ENCODE assay signal across 8 mouse cellular contexts in genomic region chr1:134196386-134196785, GRCm38 (mm10). TPM values are rescaled to one million over a fixed set of nuclear protein-coding genes. Genes with fewer than 3 reads are reported as not detected.
DNase-seq lines count a peak whose midpoint lies in the region; ATAC-seq and TF ChIP-seq lines count a peak whose summit lies in the region.

No protein-coding gene starts in this region.

- peak overlapping the region; percentile 42; the same call in 1 of the 2 replicates for H3K27ac ChIP-seq in forebrain, embryonic 10.5 days
- H3K27ac ChIP-seq in forebrain, embryonic 16.5 days (ENCODE audit: low read length): no peak overlapping the region
- peak overlapping the region; percentile 55 for H3K27ac ChIP-seq in bone marrow, adult 2 months (ENCODE audit: control insufficient read depth, insufficient read depth, low read depth, low read length, poor library complexity)
- no peak overlapping the region; the same call in 1 of the 2 replicates for H3K27ac ChIP-seq in intestine, embryonic 15.5 days
- H3K27ac ChIP-seq in stomach, embryonic 15.5 days: 0 out of 2 replicates have a peak overlapping the region, but pooled peaks have one; percentile 33

- H3K4me1 ChIP-seq in forebrain, embryonic 10.5 days: peaks cover 47% of the 10 kb centered on the region
- H3K4me1 ChIP-seq in forebrain, embryonic 16.5 days (replicated peaks; ENCODE audit: control insufficient read depth, insufficient read depth, low read length): peaks cover 10% of the 10 kb centered on the region
- H3K4me1 ChIP-seq in bone marrow, adult 2 months (ENCODE audit: control insufficient read depth, insufficient read depth, low read length): peaks cover 6% of the 10 kb centered on the region
- H3K4me1 ChIP-seq in intestine, embryonic 15.5 days (replicated peaks): peaks cover 22% of the 10 kb centered on the region
- peaks cover 13% of the 10 kb centered on the region; the same call in 1 of the 2 replicates for H3K4me1 ChIP-seq in stomach, embryonic 15.5 days

- peak; percentile 84 for TF ChIP-seq CTCF in bone marrow, adult 2 months (IDR thresholded peaks at IDR 0.05; ENCODE audit: control insufficient read depth, insufficient read depth, low read length)

- no peak overlapping the region for H3K4me2 ChIP-seq in forebrain, embryonic 16.5 days (ENCODE audit: low read length)
- no peak overlapping the region; the same call in 1 of the 2 replicates for H3K4me2 ChIP-seq in intestine, embryonic 15.5 days (replicated peaks)
- no peak overlapping the region for H3K4me2 ChIP-seq in stomach, embryonic 15.5 days

- no peaks in the 10 kb centered on the region for H3K9me3 ChIP-seq in forebrain, embryonic 10.5 days
- H3K9me3 ChIP-seq in forebrain, embryonic 16.5 days (ENCODE audit: control insufficient read depth, low read length): no peaks in the 10 kb centered on the region
- no peaks in the 10 kb centered on the region for H3K9me3 ChIP-seq in intestine, embryonic 15.5 days
- no peaks in the 10 kb centered on the region for H3K9me3 ChIP-seq in stomach, embryonic 15.5 days

- ATAC-seq in forebrain, embryonic 16.5 days: no peak
- peak; percentile 32; the same call in 1 of the 2 replicates for ATAC-seq in intestine, embryonic 15.5 days
- no peak for ATAC-seq in stomach, embryonic 15.5 days (ENCODE audit: insufficient read depth, low FRiP score, low read depth)

- 67% methylated on average over 4 of the region's 4 CpGs for WGBS in forebrain, embryonic 10.5 days
- WGBS in forebrain, embryonic 16.5 days: 75% methylated on average over 4 of the region's 4 CpGs
- whole genome bisulfite sequencing in bone marrow, adult 2 months: 22% methylated on average over 4 of the region's 4 CpGs
- 69% methylated on average over 4 of the region's 4 CpGs for WGBS in intestine, embryonic 15.5 days
- 66% methylated on average over 4 of the region's 4 CpGs for WGBS in stomach, embryonic 15.5 days

- no peak overlapping the region for H3K4me3 ChIP-seq in forebrain, embryonic 10.5 days
- H3K4me3 ChIP-seq in forebrain, embryonic 16.5 days (replicated peaks; ENCODE audit: low read length): no peak overlapping the region
- H3K4me3 ChIP-seq in bone marrow, adult 2 months (replicated peaks; ENCODE audit: control insufficient read depth, low read depth, low read length): peak overlapping the region; percentile 1
- no peak overlapping the region for H3K4me3 ChIP-seq in intestine, embryonic 15.5 days (replicated peaks)
- H3K4me3 ChIP-seq in stomach, embryonic 15.5 days (replicated peaks): no peak overlapping the region

- no peak for DNase-seq in forebrain, embryonic 10.5 days (ENCODE audit: extremely low spot score, low spot score)
- DNase-seq in gastrocnemius, adult 18-20 months (ENCODE audit: low spot score): peak; percentile 83
- peak; percentile 81 to 87 for DNase-seq in left cerebral cortex, postnatal 25 days (ENCODE audit: low spot score in 2 of 2)
- peak; percentile 86 to 89 for DNase-seq in monocyte, adult 2 months (ENCODE audit: low read depth in 1 of 2, low spot score in 2 of 2)

- no peaks in the 10 kb centered on the region; the same call in 1 of the 2 replicates for H3K27me3 ChIP-seq in forebrain, embryonic 10.5 days (ENCODE audit: poor library complexity, severe bottlenecking)
- H3K27me3 ChIP-seq in forebrain, embryonic 16.5 days (replicated peaks; ENCODE audit: control insufficient read depth, insufficient read depth, low read length): no peaks in the 10 kb centered on the region
- no peaks in the 10 kb centered on the region for H3K27me3 ChIP-seq in intestine, embryonic 15.5 days (replicated peaks)
- H3K27me3 ChIP-seq in stomach, embryonic 15.5 days (replicated peaks): no peaks in the 10 kb centered on the region

- no peaks in the 10 kb centered on the region for H3K36me3 ChIP-seq in forebrain, embryonic 10.5 days (replicated peaks)
- H3K36me3 ChIP-seq in forebrain, embryonic 16.5 days (ENCODE audit: control insufficient read depth, insufficient read depth): no peaks in the 10 kb centered on the region
- no peaks in the 10 kb centered on the region for H3K36me3 ChIP-seq in intestine, embryonic 15.5 days
- no peaks in the 10 kb centered on the region for H3K36me3 ChIP-seq in stomach, embryonic 15.5 days

- no peak overlapping the region for H3K9ac ChIP-seq in forebrain, embryonic 16.5 days (replicated peaks; ENCODE audit: low read depth, low read length)
- H3K9ac ChIP-seq in intestine, embryonic 15.5 days: no peak overlapping the region
- no peak overlapping the region for H3K9ac ChIP-seq in stomach, embryonic 15.5 days

- peak; percentile 27; the same call in 1 of the 2 replicates for TF ChIP-seq POLR2A in bone marrow, adult 2 months (IDR thresholded peaks at IDR 0.05; ENCODE audit: borderline replicate concordance, control insufficient read depth, low read depth, low read length)

- intact Hi-C loops in left cerebral cortex, postnatal 25 days (cut with DNase I): loop anchor here (2.0 to 5.0 kb wide), 3 partner anchors 46 to 136 kb away; partner anchors contain the start of gene Ppfia4

RNA-seq across cellular contexts. Expression of gene Mybph, which starts 3.1 kb away (rescaled TPM):
- polyA plus RNA-seq in forebrain, embryonic 10.5 days (2016; fragmentation: Nextera tagmentation; extraction: Ambion mirVana): 0.46 and 0.65 TPM in 2 replicates
- polyA plus RNA-seq in forebrain, embryonic 16.5 days (2015; fragmentation: Nextera tagmentation; extraction: Ambion mirVana): 0.24 TPM in 1 of 2 replicates, not detected in the other
- not detected in 2 replicates for polyA plus RNA-seq in bone marrow, adult 2 months (2011; ENCODE audit: insufficient read depth, insufficient read length, low replicate concordance, missing spikeins)
- total RNA-seq in gastrocnemius, adult 18-20 months (2021): 100 to 1,000 TPM; 192 to 275 TPM
- polyA plus RNA-seq in intestine, embryonic 15.5 days (2015; fragmentation: Nextera tagmentation; extraction: Ambion mirVana): 0.15 and 0.52 TPM in 2 replicates
- under 1 TPM in 1 of 2 experiments, not detected in 1; 0.25 TPM for total RNA-seq in left cerebral cortex, postnatal 25 days (2021)
- polyA plus RNA-seq in stomach, embryonic 15.5 days (2015; fragmentation: Nextera tagmentation; extraction: Ambion mirVana): 0.30 and 1.3 TPM in 2 replicates

RNA-seq across cellular contexts. Expression of gene Chil1, which starts 14.4 kb away (rescaled TPM):
- polyA plus RNA-seq in forebrain, embryonic 10.5 days (2016; fragmentation: Nextera tagmentation; extraction: Ambion mirVana): not detected in 2 replicates
- polyA plus RNA-seq in forebrain, embryonic 16.5 days (2015; fragmentation: Nextera tagmentation; extraction: Ambion mirVana): 1.9 and 2.1 TPM in 2 replicates
- 37.4 and 135 TPM in 2 replicates for polyA plus RNA-seq in bone marrow, adult 2 months (2011; ENCODE audit: insufficient read depth, insufficient read length, low replicate concordance, missing spikeins)
- 1 to 10 TPM; 1.1 to 2.0 TPM for total RNA-seq in gastrocnemius, adult 18-20 months (2021)
- polyA plus RNA-seq in intestine, embryonic 15.5 days (2015; fragmentation: Nextera tagmentation; extraction: Ambion mirVana): 0.44 and 0.58 TPM in 2 replicates
- 10 to 100 TPM in 1 of 2 experiments, 1 to 10 TPM in 1; 9.1 to 11.6 TPM for total RNA-seq in left cerebral cortex, postnatal 25 days (2021)
- polyA plus RNA-seq in stomach, embryonic 15.5 days (2015; fragmentation: Nextera tagmentation; extraction: Ambion mirVana): 2.6 and 2.9 TPM in 2 replicates

RNA-seq across cellular contexts. Expression of gene Adora1, which starts 38.8 kb away (rescaled TPM):
- polyA plus RNA-seq in forebrain, embryonic 10.5 days (2016; fragmentation: Nextera tagmentation; extraction: Ambion mirVana): 0.14 and 0.36 TPM in 2 replicates
- 21.3 and 21.5 TPM in 2 replicates for polyA plus RNA-seq in forebrain, embryonic 16.5 days (2015; fragmentation: Nextera tagmentation; extraction: Ambion mirVana)
- polyA plus RNA-seq in bone marrow, adult 2 months (2011; ENCODE audit: insufficient read depth, insufficient read length, low replicate concordance, missing spikeins): not detected in 2 replicates
- under 1 TPM; 0.25 to 0.66 TPM for total RNA-seq in gastrocnemius, adult 18-20 months (2021)
- polyA plus RNA-seq in intestine, embryonic 15.5 days (2015; fragmentation: Nextera tagmentation; extraction: Ambion mirVana): 4.0 and 8.3 TPM in 2 replicates
- 100 to 1,000 TPM; 195 to 200 TPM for total RNA-seq in left cerebral cortex, postnatal 25 days (2021)
- 11.8 and 13.8 TPM in 2 replicates for polyA plus RNA-seq in stomach, embryonic 15.5 days (2015; fragmentation: Nextera tagmentation; extraction: Ambion mirVana)

Comparison
In these comparisons a context has a peak if more than half of its experiments do, and no peak if none do; other contexts are left out.
1. H3K27ac ChIP-seq: peak in forebrain, embryonic 10.5 days (single experiment), bone marrow, adult 2 months (single experiment) and stomach, embryonic 15.5 days (single experiment); none in forebrain, embryonic 16.5 days (single experiment) and intestine, embryonic 15.5 days (single experiment).